Mouse (Mus musculus): ENCODE measurements at regions not wholly inside any gene's neighbourhood (a gene's known extent, or its start where the extent isn't known, plus 50 kb on each side); places are given as distances from the start of the nearest gene placed in this dataset.

GRCm38 (mm10) chr7:129689464-129689863, 97.8 kb downstream of the Wdr11 start:
- DNase-seq (ENCODE audit: low read depth in 2 of 2, low spot score in 2 of 2), result no peak

- DNase-seq (ENCODE audit: low read depth in 2 of 2, low spot score in 2 of 2), result no peak
Measured at GRCm38 (mm10) chr7:129690868-129691267, 99.2 kb downstream of the Wdr11 start.

- DNase-seq (ENCODE audit: low read depth in 2 of 2, low spot score in 2 of 2), result no peak
Measured at GRCm38 (mm10) chr7:129691619-129692071, 100.0 kb downstream of the Wdr11 start.

GRCm38 (mm10) chr7:129693635-129694034, 102.0 kb downstream of the Wdr11 start:
- DNase-seq (ENCODE audit: low read depth in 2 of 2, low spot score in 2 of 2), result no peak

GRCm38 (mm10) chr7:129694168-129694567, 102.5 kb downstream of the Wdr11 start:
- DNase-seq (ENCODE audit: low read depth in 2 of 2, low spot score in 2 of 2), result no peak

- DNase-seq (ENCODE audit: low read depth in 2 of 2, low spot score in 2 of 2), result no peak
Measured at GRCm38 (mm10) chr7:129699931-129700570, 108.4 kb downstream of the Wdr11 start.

- no peak for DNase-seq (ENCODE audit: low read depth in 2 of 2, low spot score in 2 of 2)
Measured at GRCm38 (mm10) chr7:129727559-129727958, 135.9 kb downstream of the Wdr11 start.

GRCm38 (mm10) chr7:129729709-129730238, 138.1 kb downstream of the Wdr11 start:
- no peak for DNase-seq (ENCODE audit: low read depth in 2 of 2, low spot score in 2 of 2)

- DNase-seq (ENCODE audit: low read depth in 2 of 2, low spot score in 2 of 2), result peak in 1 of 2 experiments; percentile 3
Measured at GRCm38 (mm10) chr7:129730785-129731352, 139.2 kb downstream of the Wdr11 start.

- no peak for DNase-seq (ENCODE audit: low read depth in 2 of 2, low spot score in 2 of 2)
Measured at GRCm38 (mm10) chr7:129742657-129743056, 151.0 kb downstream of the Wdr11 start.

- no peak for DNase-seq (ENCODE audit: low read depth in 2 of 2, low spot score in 2 of 2)
Measured at GRCm38 (mm10) chr7:129743955-129744666, 152.4 kb downstream of the Wdr11 start.

GRCm38 (mm10) chr7:129746639-129747038, 155.0 kb downstream of the Wdr11 start:
- no peak for DNase-seq (ENCODE audit: low read depth in 2 of 2, low spot score in 2 of 2)

GRCm38 (mm10) chr7:129750936-129751335, 159.3 kb downstream of the Wdr11 start:
- no peak for DNase-seq (ENCODE audit: low read depth in 2 of 2, low spot score in 2 of 2)

GRCm38 (mm10) chr7:129754737-129755136, 163.1 kb downstream of the Wdr11 start:
- DNase-seq (ENCODE audit: low read depth in 2 of 2, low spot score in 2 of 2), result no peak

- no peak for DNase-seq (ENCODE audit: low read depth in 2 of 2, low spot score in 2 of 2)
Measured at GRCm38 (mm10) chr7:129756138-129756537, 164.5 kb downstream of the Wdr11 start.

GRCm38 (mm10) chr7:129759848-129760247, 168.2 kb downstream of the Wdr11 start:
- DNase-seq (ENCODE audit: low read depth in 2 of 2, low spot score in 2 of 2), result no peak

GRCm38 (mm10) chr7:129760386-129760785, 168.7 kb downstream of the Wdr11 start:
- DNase-seq (ENCODE audit: low read depth in 2 of 2, low spot score in 2 of 2), result no peak

- no peak for DNase-seq (ENCODE audit: low read depth in 2 of 2, low spot score in 2 of 2)
Measured at GRCm38 (mm10) chr7:129763754-129764153, 172.1 kb downstream of the Wdr11 start.

- DNase-seq (ENCODE audit: low read depth in 2 of 2, low spot score in 2 of 2), result no peak
Measured at GRCm38 (mm10) chr7:129764456-129764970, 172.8 kb downstream of the Wdr11 start.

GRCm38 (mm10) chr7:129765681-129766080, 174.0 kb downstream of the Wdr11 start:
- DNase-seq (ENCODE audit: low read depth in 2 of 2, low spot score in 2 of 2), result no peak

- no peak for DNase-seq (ENCODE audit: low read depth in 2 of 2, low spot score in 2 of 2)
Measured at GRCm38 (mm10) chr7:129766087-129766834, 174.6 kb downstream of the Wdr11 start.

Data from CD8-positive naive resting alpha-beta T cell, adult 2 months (primary cell).